Mouse (Mus musculus): ENCODE measurements around the gene Cubn.

GRCm38 (mm10) chr2:13499196-13499595, 7.6 kb upstream of the Cubn start:
- no peak for TF ChIP-seq CTCF (IDR thresholded peaks at IDR 0.05; ENCODE audit: insufficient read depth, low read length)
- TF ChIP-seq POLR2A (IDR thresholded peaks at IDR 0.05; ENCODE audit: borderline replicate concordance, extremely low read depth, low read depth, low read length): no peak
